Mouse (Mus musculus): ENCODE data around the gene Fbxl18.

- TF ChIP-seq CTCF (IDR thresholded peaks at IDR 0.05; ENCODE audit: insufficient read depth, low read length) (peak; percentile 65), POLR2A (IDR thresholded peaks at IDR 0.05; ENCODE audit: borderline replicate concordance, extremely low read depth, low read depth, low read length) (no peak)
Measured at GRCm38 (mm10) chr5:142844467-142844866, 50.8 kb downstream of the Fbxl18 start.

Data from lung, adult 2 months (tissue).